Mouse (Mus musculus): Measurements from ENCODE around the gene Ptprk. TPM values are rescaled to one million over a fixed set of nuclear protein-coding genes. Genes with fewer than 3 reads are reported as not detected.

Ptprk gene
- polyA plus RNA-seq, 2 experiments, result 21.4 to 25.2 TPM

DNA sequence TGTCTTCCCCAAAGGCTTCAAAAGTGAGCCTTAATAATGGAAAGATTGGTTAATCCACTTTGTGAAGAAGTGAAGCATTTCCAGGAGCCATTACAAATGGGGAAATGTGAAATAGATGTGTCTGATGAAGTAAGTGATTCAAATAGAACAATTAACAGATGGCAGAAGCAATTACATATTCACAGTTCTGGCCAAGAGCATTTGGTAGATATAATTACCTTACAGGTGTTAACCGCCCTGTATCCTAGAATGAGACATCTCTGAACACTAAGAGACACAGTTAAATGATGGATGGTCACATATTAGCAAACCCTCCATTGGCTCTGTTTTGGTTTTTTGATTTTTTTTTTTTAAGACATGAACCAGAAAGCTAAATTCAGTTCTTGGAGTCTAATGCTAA is 361.5 kb downstream of the Ptprk start:
- Histone ChIP-seq H3K4me2 (replicated peaks; ENCODE audit: low read depth, low read length, severe bottlenecking) (no peak overlapping the region), H3K9me3 (ENCODE audit: control insufficient read depth, low read length) (no peaks in the 10 kb centered on the region), H3K4me3 (replicated peaks; ENCODE audit: low read length) (no peak overlapping the region), H3K4me1 (ENCODE audit: control insufficient read depth, insufficient read depth, low read length) (no peaks in the 10 kb centered on the region), H3K27ac (replicated peaks; ENCODE audit: low read depth, low read length) (no peak overlapping the region), H3K27me3 (ENCODE audit: control insufficient read depth, insufficient read depth, low read length) (no peaks in the 10 kb centered on the region), H3K36me3 (ENCODE audit: control insufficient read depth, insufficient read depth, low read length) (no peaks in the 10 kb centered on the region), H3K9ac (ENCODE audit: low read depth, low read length, severe bottlenecking) (no peak overlapping the region)
- WGBS, result 97% methylated on average over 1 of the region's 1 CpGs
- no peak for TF ChIP-seq POLR2A (IDR thresholded peaks at IDR 0.05; ENCODE audit: borderline replicate concordance, extremely low read depth, insufficient read depth, insufficient read length)
- no peak for ATAC-seq (ENCODE audit: low FRiP score, low read depth)
- no peak for DNase-seq (ENCODE audit: low spot score)

DNA sequence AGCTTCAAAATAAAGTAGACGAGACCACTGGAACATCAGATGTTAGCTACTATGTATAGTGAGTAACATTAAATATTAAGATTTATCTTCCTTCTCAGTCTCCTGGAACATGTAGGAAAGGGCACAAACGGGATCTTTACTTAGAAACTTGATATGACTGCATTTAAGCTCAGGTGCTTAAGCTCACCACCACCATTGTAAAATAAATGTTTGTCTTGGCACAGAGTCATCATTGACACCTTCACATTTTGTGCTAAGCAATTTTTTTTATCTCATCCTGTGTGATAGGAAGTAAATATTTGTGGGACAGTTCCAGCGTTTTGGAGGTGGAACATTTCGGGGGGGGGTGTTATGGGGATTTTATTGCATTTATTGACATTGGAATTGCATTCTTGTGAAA is 375.2 kb downstream of the Ptprk start:
- Histone ChIP-seq H3K4me2 (replicated peaks; ENCODE audit: low read depth, low read length, severe bottlenecking) (no peak overlapping the region), H3K9me3 (ENCODE audit: control insufficient read depth, low read length) (0 out of 2 replicates have a peak, but pooled peaks cover 4% of the 10 kb centered on the region), H3K4me3 (replicated peaks; ENCODE audit: low read length) (no peak overlapping the region), H3K4me1 (ENCODE audit: control insufficient read depth, insufficient read depth, low read length) (no peaks in the 10 kb centered on the region), H3K27me3 (ENCODE audit: control insufficient read depth, insufficient read depth, low read length) (no peaks in the 10 kb centered on the region), H3K27ac (replicated peaks; ENCODE audit: low read depth, low read length) (no peak overlapping the region), H3K36me3 (ENCODE audit: control insufficient read depth, insufficient read depth, low read length) (no peaks in the 10 kb centered on the region), H3K9ac (ENCODE audit: low read depth, low read length, severe bottlenecking) (no peak overlapping the region)
- no peak for DNase-seq (ENCODE audit: low spot score)
- TF ChIP-seq POLR2A (IDR thresholded peaks at IDR 0.05; ENCODE audit: borderline replicate concordance, extremely low read depth, insufficient read depth, insufficient read length), result no peak
- ATAC-seq (ENCODE audit: low FRiP score, low read depth), result no peak
- WGBS, result 56% methylated on average over 4 of the region's 4 CpGs

DNA sequence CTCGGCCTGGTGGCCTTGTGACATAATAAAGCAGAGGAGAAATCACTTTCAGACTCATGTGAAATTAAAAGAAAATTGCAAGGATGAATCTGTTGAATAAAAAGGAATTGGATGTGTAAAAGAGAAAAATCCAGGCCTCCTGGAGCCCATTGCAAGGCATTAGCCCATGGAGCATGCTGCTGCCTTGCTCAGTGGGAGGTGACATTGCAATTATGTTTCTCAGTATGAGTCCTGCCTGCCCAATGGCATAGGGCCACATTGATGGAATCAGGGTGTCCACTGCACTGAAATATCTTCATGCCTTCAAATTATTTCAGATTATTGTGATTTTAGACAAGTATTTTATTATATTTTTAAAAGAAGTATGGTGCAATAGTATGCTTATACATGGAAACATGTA is 376.0 kb downstream of the Ptprk start:
- 73% methylated on average over 1 of the region's 1 CpGs for WGBS
- H3K36me3 ChIP-seq (ENCODE audit: control insufficient read depth, insufficient read depth, low read length), result no peaks in the 10 kb centered on the region
- no peak for DNase-seq (ENCODE audit: low spot score)
- 0 out of 2 replicates have a peak, but pooled peaks cover 4% of the 10 kb centered on the region for H3K9me3 ChIP-seq (ENCODE audit: control insufficient read depth, low read length)
- no peak overlapping the region for H3K4me2 ChIP-seq (replicated peaks; ENCODE audit: low read depth, low read length, severe bottlenecking)
- no peaks in the 10 kb centered on the region for H3K4me1 ChIP-seq (ENCODE audit: control insufficient read depth, insufficient read depth, low read length)
- ATAC-seq (ENCODE audit: low FRiP score, low read depth), result no peak
- H3K9ac ChIP-seq (ENCODE audit: low read depth, low read length, severe bottlenecking), result no peak overlapping the region
- no peak for TF ChIP-seq POLR2A (IDR thresholded peaks at IDR 0.05; ENCODE audit: borderline replicate concordance, extremely low read depth, insufficient read depth, insufficient read length)
- no peak overlapping the region for H3K27ac ChIP-seq (replicated peaks; ENCODE audit: low read depth, low read length)
- H3K4me3 ChIP-seq (replicated peaks; ENCODE audit: low read length), result no peak overlapping the region
- no peaks in the 10 kb centered on the region for H3K27me3 ChIP-seq (ENCODE audit: control insufficient read depth, insufficient read depth, low read length)

DNA sequence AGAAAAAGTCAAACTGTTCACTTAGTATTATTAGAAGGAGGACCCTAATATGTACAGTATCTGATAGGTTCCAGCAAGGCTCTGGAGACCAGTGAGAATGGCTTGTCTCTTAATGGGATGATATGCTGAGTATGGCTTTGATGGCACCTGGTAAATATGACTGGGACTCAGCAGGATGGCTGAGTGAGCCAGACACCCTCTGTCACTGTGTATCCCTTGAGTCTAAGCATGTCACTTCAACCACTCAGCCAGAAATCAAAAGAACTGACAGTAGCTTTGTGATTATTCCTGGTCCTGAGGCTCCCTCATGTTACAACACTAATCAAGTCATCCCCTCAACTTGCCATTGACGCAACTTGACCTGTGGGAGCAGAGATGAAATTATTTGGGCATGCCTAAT is 383.4 kb downstream of the Ptprk start:
- no peaks in the 10 kb centered on the region for H3K27me3 ChIP-seq (ENCODE audit: control insufficient read depth, insufficient read depth, low read length)
- no peak overlapping the region for H3K4me2 ChIP-seq (replicated peaks; ENCODE audit: low read depth, low read length, severe bottlenecking)
- H3K27ac ChIP-seq (replicated peaks; ENCODE audit: low read depth, low read length), result no peak overlapping the region
- DNase-seq (ENCODE audit: low spot score), result no peak
- no peak overlapping the region for H3K4me3 ChIP-seq (replicated peaks; ENCODE audit: low read length)
- no peak for ATAC-seq (ENCODE audit: low FRiP score, low read depth)
- H3K36me3 ChIP-seq (ENCODE audit: control insufficient read depth, insufficient read depth, low read length), result no peaks in the 10 kb centered on the region
- 74% methylated on average over 1 of the region's 1 CpGs for WGBS
- no peaks in the 10 kb centered on the region for H3K4me1 ChIP-seq (ENCODE audit: control insufficient read depth, insufficient read depth, low read length)
- TF ChIP-seq POLR2A (IDR thresholded peaks at IDR 0.05; ENCODE audit: borderline replicate concordance, extremely low read depth, insufficient read depth, insufficient read length), result no peak
- no peak overlapping the region for H3K9ac ChIP-seq (ENCODE audit: low read depth, low read length, severe bottlenecking)
- H3K9me3 ChIP-seq (ENCODE audit: control insufficient read depth, low read length), result 0 out of 2 replicates have a peak, but pooled peaks cover 4% of the 10 kb centered on the region

DNA sequence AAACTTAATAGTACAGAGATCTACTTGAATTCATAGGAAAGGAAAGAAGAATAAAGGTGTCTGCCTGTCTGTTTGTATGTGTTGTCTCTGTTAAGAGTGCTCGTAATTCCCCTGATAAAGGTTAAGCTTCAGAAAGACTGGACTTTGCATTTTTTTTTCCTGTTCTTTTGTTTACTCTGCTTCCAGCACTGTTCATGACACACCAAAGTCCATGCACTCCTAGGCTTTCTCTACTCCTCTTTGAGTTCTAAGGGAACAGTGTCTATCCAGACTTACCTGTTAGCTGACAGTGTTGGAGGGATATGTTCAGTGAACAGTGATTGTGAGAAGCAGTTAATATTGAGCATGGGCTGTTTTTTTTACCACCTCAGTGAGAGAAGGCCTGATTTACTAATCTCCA is 385.3 kb downstream of the Ptprk start:
- Histone ChIP-seq H3K9ac (ENCODE audit: low read depth, low read length, severe bottlenecking) (no peak overlapping the region), H3K4me3 (replicated peaks; ENCODE audit: low read length) (no peak overlapping the region), H3K4me1 (ENCODE audit: control insufficient read depth, insufficient read depth, low read length) (no peaks in the 10 kb centered on the region), H3K4me2 (replicated peaks; ENCODE audit: low read depth, low read length, severe bottlenecking) (no peak overlapping the region), H3K36me3 (ENCODE audit: control insufficient read depth, insufficient read depth, low read length) (no peaks in the 10 kb centered on the region), H3K27me3 (ENCODE audit: control insufficient read depth, insufficient read depth, low read length) (no peaks in the 10 kb centered on the region), H3K9me3 (ENCODE audit: control insufficient read depth, low read length) (no peaks in the 10 kb centered on the region), H3K27ac (replicated peaks; ENCODE audit: low read depth, low read length) (no peak overlapping the region)
- ATAC-seq (ENCODE audit: low FRiP score, low read depth) (no peak), DNase-seq (ENCODE audit: low spot score) (no peak)
- WGBS, result 85% methylated on average over 1 of the region's 1 CpGs
- TF ChIP-seq POLR2A (IDR thresholded peaks at IDR 0.05; ENCODE audit: borderline replicate concordance, extremely low read depth, insufficient read depth, insufficient read length), result no peak

DNA sequence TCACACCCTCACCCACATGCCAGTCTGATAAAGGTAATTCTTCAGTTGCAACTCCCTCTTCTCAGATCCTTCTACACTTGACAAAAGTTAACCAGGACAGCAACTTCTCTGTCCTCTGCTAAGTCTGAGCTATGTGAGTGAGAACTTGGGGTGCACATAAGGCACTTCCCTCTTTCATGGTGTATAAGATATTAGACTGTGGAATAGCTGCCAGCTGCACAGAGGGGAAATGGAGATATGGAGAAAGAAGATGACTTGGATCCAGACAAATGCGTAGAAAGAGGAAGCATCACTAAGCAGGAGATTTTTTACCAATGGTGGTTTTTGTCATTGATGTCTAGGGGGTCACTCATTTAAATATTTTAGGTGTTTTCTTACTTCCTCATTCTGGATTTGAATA is 389.1 kb downstream of the Ptprk start:
- 97% methylated on average over 1 of the region's 1 CpGs for WGBS
- H3K4me1 ChIP-seq (ENCODE audit: control insufficient read depth, insufficient read depth, low read length), result no peaks in the 10 kb centered on the region
- DNase-seq (ENCODE audit: low spot score) (no peak), ATAC-seq (ENCODE audit: low FRiP score, low read depth) (no peak)
- H3K27me3 ChIP-seq (ENCODE audit: control insufficient read depth, insufficient read depth, low read length), result no peaks in the 10 kb centered on the region
- no peaks in the 10 kb centered on the region for H3K9me3 ChIP-seq (ENCODE audit: control insufficient read depth, low read length)
- H3K9ac ChIP-seq (ENCODE audit: low read depth, low read length, severe bottlenecking), result no peak overlapping the region
- H3K36me3 ChIP-seq (ENCODE audit: control insufficient read depth, insufficient read depth, low read length), result 0 out of 2 replicates have a peak, but pooled peaks cover 3% of the 10 kb centered on the region
- TF ChIP-seq POLR2A (IDR thresholded peaks at IDR 0.05; ENCODE audit: borderline replicate concordance, extremely low read depth, insufficient read depth, insufficient read length), result no peak
- no peak overlapping the region for H3K4me3 ChIP-seq (replicated peaks; ENCODE audit: low read length)
- no peak overlapping the region for H3K27ac ChIP-seq (replicated peaks; ENCODE audit: low read depth, low read length)
- H3K4me2 ChIP-seq (replicated peaks; ENCODE audit: low read depth, low read length, severe bottlenecking), result no peak overlapping the region
